Mouse (Mus musculus) forebrain, postnatal 0 days (tissue): ENCODE measurements around the gene 4930432K21Rik. TPM values are rescaled to one million over a fixed set of nuclear protein-coding genes. Genes with fewer than 3 reads are reported as not detected.

Experiments
- ATAC-seq: fragments of 200-750 bp; cut with Nextera tagmentation; 2 replicates; pipeline ENCODE4 v1.8.0; 2017; ENCODE audit warnings: mild to moderate bottlenecking, moderate library complexity
- DNase-seq: peaks from one replicate; pipeline ENCODE4 v3.0.0-alpha.2; 2015
- H3K27ac ChIP-seq: fragments of 300-500 bp; sonication (generic); 2 replicates; pipeline ENCODE4 v1.5.1; 2014; ENCODE audit warnings: low read depth, mild to moderate bottlenecking, antibody characterized with exemption, low read length, moderate library complexity, mixed read lengths
- H3K27me3 ChIP-seq: fragments of 300-500 bp; sonication (generic); 2 replicates; pipeline ENCODE4 v1.6.1; 2014; ENCODE audit warnings: mild to moderate bottlenecking, low read length, mixed read lengths; ENCODE audit not compliant: insufficient read depth
- H3K36me3 ChIP-seq: fragments of 300-500 bp; sonication (generic); 2 replicates; pipeline ENCODE4 v1.6.1; 2014; ENCODE audit warnings: mild to moderate bottlenecking, moderate library complexity; ENCODE audit not compliant: insufficient read depth
- H3K4me1 ChIP-seq: fragments of 300-500 bp; sonication (generic); 2 replicates; pipeline ENCODE4 v1.6.1; 2014; ENCODE audit warnings: antibody characterized with exemption; ENCODE audit not compliant: insufficient read depth
- H3K4me2 ChIP-seq: fragments of 300-500 bp; sonication (generic); 2 replicates; pipeline ENCODE4 v1.6.1; 2014; ENCODE audit warnings: low read depth, mild to moderate bottlenecking, moderate library complexity
- H3K4me3 ChIP-seq: fragments of 300-500 bp; sonication (generic); 2 replicates; pipeline ENCODE4 v1.5.1; 2014; ENCODE audit warnings: low read depth, low read length, mixed read lengths
- H3K9ac ChIP-seq: fragments of 300-500 bp; sonication (generic); 2 replicates; pipeline ENCODE4 v1.6.1; 2014; ENCODE audit warnings: mild to moderate bottlenecking
- H3K9me3 ChIP-seq: fragments of 300-500 bp; sonication (generic); 2 replicates; pipeline ENCODE4 v1.6.1; 2016; ENCODE audit warnings: low read length
- CTCF ChIP-seq: sonication (generic); IDR thresholded peaks from 2 replicates; pipeline ENCODE4 v1.5.1; 2016; ENCODE audit warnings: antibody characterized with exemption, control low read depth, low read depth
- WGBS: fragments of 180-500 bp; shearing (Covaris S2); extraction: QIAGEN DNeasy Blood & Tissue Kit; methylation state at CpG from one replicate; pipeline ENCODE4 v1.1.7; 2014; 5-methylcytosine and 5-hydroxymethylcytosine counted together
- polyA plus RNA-seq: library from polyadenylated mRNA; unstranded; fragments of >200 nt; fragmentation: Nextera tagmentation; extraction: Ambion mirVana; gene quantifications from 2 replicates; pipeline ENCODE4 v1.2.1, GENCODE M21; 2015
- total RNA-seq: library from RNA; depleted of rRNA; stranded (reverse); fragments of >200 nt; gene quantifications from 2 replicates; pipeline ENCODE4 v1.2.3, GENCODE M21; 2014

The 4930432K21Rik gene
- total and polyA plus RNA-seq, 2 experiments from 2014 or later = 3.3 to 3.5 TPM

- Histone ChIP-seq H3K4me3 (peak within 1 kb of the TSS; percentile 78), H3K27ac (peak within 1 kb of the TSS; percentile 98), H3K4me1 (peaks cover 31% of the 10 kb centered on the region), H3K9me3 (no peaks in the 10 kb centered on the region), H3K9ac (peak within 1 kb of the TSS; percentile 98), H3K4me2 (peak within 1 kb of the TSS; percentile 80), H3K27me3 (0 out of 2 replicates have a peak, but pooled peaks cover 3% of the 10 kb centered on the region), H3K36me3 (no peaks in the 10 kb centered on the region)
- WGBS = 96% methylated on average over 7 of the region's 7 CpGs
- no peak for TF ChIP-seq CTCF
- no peak for ATAC-seq
- DNase-seq = no peak
These were observed 37.3 kb downstream of the 4930432K21Rik start, which contains the start of gene Nanos3 for GRCm38 (mm10) chr8:84185117-84185516. TSS of gene Nanos3 (minus strand) at chr8:84185217.

- DNase-seq = peak; percentile 84
- Histone ChIP-seq H3K4me2 (peak overlapping the region; percentile 50), H3K36me3 (no peaks in the 10 kb centered on the region), H3K27me3 (0 out of 2 replicates have a peak, but pooled peaks cover 3% of the 10 kb centered on the region), H3K9ac (peak overlapping the region; percentile 37; the same call in 1 of the 2 replicates), H3K9me3 (no peaks in the 10 kb centered on the region), H3K4me3 (peak overlapping the region; percentile 23), H3K27ac (no peak overlapping the region), H3K4me1 (peaks cover 17% of the 10 kb centered on the region)
- under 1% methylated on average over 12 of the region's 12 CpGs for WGBS
- ATAC-seq = peak; percentile 39; the same call in 1 of the 2 replicates
- peak; percentile 95 for TF ChIP-seq CTCF
These were observed 38.7 kb downstream of the 4930432K21Rik start for GRCm38 (mm10) chr8:84186547-84186946.

GRCm38 (mm10) chr8:84187065-84187755 lies 39.4 kb downstream of the 4930432K21Rik start:
- ATAC-seq (no peak), DNase-seq (no peak)
- TF ChIP-seq CTCF = peak; percentile 73
- Histone ChIP-seq H3K4me3 (peak overlapping the region; percentile 23), H3K27ac (no peak overlapping the region), H3K4me2 (peak overlapping the region; percentile 50), H3K4me1 (peaks cover 14% of the 10 kb centered on the region), H3K36me3 (no peaks in the 10 kb centered on the region), H3K9me3 (no peaks in the 10 kb centered on the region), H3K9ac (peak overlapping the region; percentile 37; the same call in 1 of the 2 replicates), H3K27me3 (0 out of 2 replicates have a peak, but pooled peaks cover 3% of the 10 kb centered on the region)
- WGBS = 7% methylated on average over 21 of the region's 21 CpGs

- no peaks in the 10 kb centered on the region for H3K36me3 ChIP-seq
- 0 out of 2 replicates have a peak, but pooled peaks cover 3% of the 10 kb centered on the region for H3K27me3 ChIP-seq
- TF ChIP-seq CTCF = no peak
- no peak for ATAC-seq
- no peak overlapping the region for H3K9ac ChIP-seq
- no peak for DNase-seq
- no peaks in the 10 kb centered on the region for H3K9me3 ChIP-seq
- 0 out of 2 replicates have a peak, but pooled peaks cover 6% of the 10 kb centered on the region for H3K4me1 ChIP-seq
- H3K4me2 ChIP-seq = no peak overlapping the region
- no peak overlapping the region for H3K4me3 ChIP-seq
- H3K27ac ChIP-seq = no peak overlapping the region
- WGBS = 86% methylated on average over 10 of the region's 10 CpGs
These were observed 40.8 kb downstream of the 4930432K21Rik start for GRCm38 (mm10) chr8:84188671-84189070.

GRCm38 (mm10) chr8:84189603-84190002 lies 41.8 kb downstream of the 4930432K21Rik start:
- Histone ChIP-seq H3K27ac (no peak overlapping the region), H3K4me3 (no peak overlapping the region), H3K9ac (no peak overlapping the region), H3K4me2 (no peak overlapping the region), H3K36me3 (no peaks in the 10 kb centered on the region), H3K27me3 (0 out of 2 replicates have a peak, but pooled peaks cover 3% of the 10 kb centered on the region), H3K9me3 (no peaks in the 10 kb centered on the region), H3K4me1 (0 out of 2 replicates have a peak, but pooled peaks cover 2% of the 10 kb centered on the region)
- ATAC-seq = no peak
- 56% methylated on average over 4 of the region's 4 CpGs for WGBS
- TF ChIP-seq CTCF = no peak
- DNase-seq = no peak

- H3K27me3 ChIP-seq = 0 out of 2 replicates have a peak, but pooled peaks cover 3% of the 10 kb centered on the region
- no peak overlapping the region for H3K9ac ChIP-seq
- no peak overlapping the region for H3K4me2 ChIP-seq
- DNase-seq (no peak), ATAC-seq (no peak)
- no peak overlapping the region for H3K4me3 ChIP-seq
- no peak overlapping the region for H3K27ac ChIP-seq
- no peaks in the 10 kb centered on the region for H3K4me1 ChIP-seq
- WGBS = 94% methylated on average over 7 of the region's 7 CpGs
- no peak for TF ChIP-seq CTCF
- H3K9me3 ChIP-seq = no peaks in the 10 kb centered on the region
- H3K36me3 ChIP-seq = no peaks in the 10 kb centered on the region
These were observed 42.5 kb downstream of the 4930432K21Rik start for GRCm38 (mm10) chr8:84190191-84190867.
